25 mouse cellular contexts compared by ENCODE assay signal in genomic region chr1:45931127-45931526, GRCm38 (mm10). TPM values are rescaled to one million over a fixed set of nuclear protein-coding genes. Genes with fewer than 3 reads are reported as not detected.
DNase-seq lines count a peak whose midpoint lies in the region; ATAC-seq and TF ChIP-seq lines count a peak whose summit lies in the region.
"Had no signal": no experiment of that assay in that cellular context is flagged by ENCODE, and none has a peak within 500 bp of the region (broad histone marks: within the 10 kb centered on the region; RNA-seq: fewer than 3 reads in every experiment).

No protein-coding gene starts in this region.

- H3K9ac ChIP-seq in heart, adult 2 months (ENCODE audit: low read depth, low read length), result no peak overlapping the region
- no peak overlapping the region for H3K9ac ChIP-seq in liver, adult 2 months (ENCODE audit: low read depth, low read length)
- H3K9ac ChIP-seq in liver, embryonic 12.5 days, result no peak overlapping the region
- H3K9ac ChIP-seq: forebrain, embryonic 15.5 days; hindbrain, embryonic 12.5 days; liver, embryonic 13.5 days had no signal

- no peak for TF ChIP-seq POLR2A in heart, adult 2 months (IDR thresholded peaks at IDR 0.05; ENCODE audit: insufficient read depth, low read depth, low read length)
- TF ChIP-seq POLR2A in liver, adult 2 months (IDR thresholded peaks at IDR 0.05; ENCODE audit: extremely low read depth, insufficient read depth, low read length), result no peak

- no peak for ATAC-seq in liver, embryonic 12.5 days
- no peak for ATAC-seq in monocyte, adult 5-6 weeks (replicated peaks; ENCODE audit: insufficient number of reproducible peaks, low FRiP score, low TSS enrichment, poor library complexity, severe bottlenecking)
- ATAC-seq: forebrain, embryonic 15.5 days; midbrain, embryonic 16.5 days had no signal

- no peak overlapping the region for H3K4me3 ChIP-seq in heart, adult 2 months
- no peak overlapping the region for H3K4me3 ChIP-seq in liver, adult 2 months (ENCODE audit: insufficient read depth, low read depth, low read length)
- no peak overlapping the region for H3K4me3 ChIP-seq in liver, embryonic 12.5 days
- H3K4me3 ChIP-seq: forebrain, embryonic 15.5 days; hindbrain, embryonic 12.5 days; liver, embryonic 13.5 days had no signal

- H3K27me3 ChIP-seq in heart, adult 2 months (ENCODE audit: control insufficient read depth, insufficient read depth, low read length), result no peaks in the 10 kb centered on the region
- no peaks in the 10 kb centered on the region for H3K27me3 ChIP-seq in liver, adult 2 months (ENCODE audit: control insufficient read depth, insufficient read depth, low read length)
- H3K27me3 ChIP-seq in liver, embryonic 12.5 days (replicated peaks), result peaks cover 4% of the 10 kb centered on the region

- no peak for DNase-seq in heart, adult 2 months
- no peak for DNase-seq in heart, postnatal 25 days (ENCODE audit: low spot score)
- DNase-seq in liver, adult 2 months (ENCODE audit: extremely low read depth, low read depth, low spot score), result peak; percentile 53
- DNase-seq in 416B (ENCODE audit: low read depth) (peak; percentile 22), adipocyte (ENCODE audit: low spot score) (peak; percentile 48)
- DNase-seq: cerebellum, adult 18-20 months; cerebellum, postnatal 25 days; embryo, embryonic 11 days; gastrocnemius, postnatal 36 days; liver, embryonic 13.5 days; lung, postnatal 14 days; retina, postnatal 1 day; thymus, postnatal 14 days had no signal

- peak; percentile 53 for TF ChIP-seq CTCF in heart, adult 2 months (IDR thresholded peaks at IDR 0.05)
- peak; percentile 5; the same call in 1 of the 2 replicates for TF ChIP-seq CTCF in liver, adult 2 months (IDR thresholded peaks at IDR 0.05; ENCODE audit: low read depth, low read length)

- no peaks in the 10 kb centered on the region for H3K36me3 ChIP-seq in heart, adult 2 months (ENCODE audit: control insufficient read depth, insufficient read depth, low read length)
- no peaks in the 10 kb centered on the region for H3K36me3 ChIP-seq in liver, adult 2 months (ENCODE audit: control insufficient read depth, insufficient read depth, low read length)
- H3K36me3 ChIP-seq in liver, embryonic 12.5 days, result no peaks in the 10 kb centered on the region
- H3K36me3 ChIP-seq: forebrain, embryonic 15.5 days; hindbrain, embryonic 12.5 days; liver, embryonic 13.5 days had no signal

- no peaks in the 10 kb centered on the region for H3K9me3 ChIP-seq in liver, embryonic 12.5 days (replicated peaks)
- H3K9me3 ChIP-seq: forebrain, embryonic 15.5 days; hindbrain, embryonic 12.5 days; liver, embryonic 13.5 days had no signal

- no peaks in the 10 kb centered on the region for H3K4me1 ChIP-seq in heart, adult 2 months (ENCODE audit: control insufficient read depth, insufficient read depth, low read length)
- peaks cover 5% of the 10 kb centered on the region; the same call in 1 of the 2 replicates for H3K4me1 ChIP-seq in liver, adult 2 months (ENCODE audit: control insufficient read depth, insufficient read depth, low read length)
- H3K4me1 ChIP-seq in liver, embryonic 12.5 days, result peaks cover 18% of the 10 kb centered on the region

- intact Hi-C loops in heart, adult 2 months (cut with DNase I), result loop anchor here (2.0 to 5.0 kb wide), 2 partner anchors 104 to 114 kb away; no protein-coding TSS in a partner anchor
- intact Hi-C loops in heart, postnatal 25 days (cut with DNase I), result no loop called here

- H3K27ac ChIP-seq in heart, adult 2 months, result no peak overlapping the region
- H3K27ac ChIP-seq in liver, adult 2 months (replicated peaks; ENCODE audit: insufficient read depth, low read depth, low read length), result no peak overlapping the region
- no peak overlapping the region for H3K27ac ChIP-seq in liver, embryonic 12.5 days
- H3K27ac ChIP-seq: forebrain, embryonic 15.5 days; hindbrain, embryonic 12.5 days; liver, embryonic 13.5 days had no signal

- no peak for TF ChIP-seq EP300 in heart, adult 2 months (IDR thresholded peaks at IDR 0.05; ENCODE audit: insufficient read depth, low read depth, low read length)

- no peak overlapping the region for H3K4me2 ChIP-seq in liver, embryonic 12.5 days
- H3K4me2 ChIP-seq: forebrain, embryonic 15.5 days; hindbrain, embryonic 12.5 days; liver, embryonic 13.5 days had no signal

- no peaks in the 10 kb centered on the region for H3K79me2 ChIP-seq in heart, adult 2 months (replicated peaks; ENCODE audit: control insufficient read depth, insufficient read depth, low read length)
- H3K79me2 ChIP-seq in liver, adult 2 months (ENCODE audit: control insufficient read depth, insufficient read depth, low read length), result no peaks in the 10 kb centered on the region

RNA-seq across cellular contexts. Expression of gene Slc40a1, which starts 4.8 kb away (rescaled TPM):
- 10 to 100 TPM; 13.5 to 19.5 TPM for total RNA-seq in heart, adult 2 months (2021)
- 7.4 and 18.4 TPM in 2 replicates for polyA plus RNA-seq in heart, adult 2 months (2012; rRNA removed)
- 10 to 100 TPM; 16.9 to 19.5 TPM for total RNA-seq in heart, postnatal 25 days (2021)
- 124 and 166 TPM in 2 replicates for total RNA-seq in liver, adult 2 months (2014; rRNA removed)
- 42.6 and 47.4 TPM in 2 replicates for polyA plus RNA-seq in liver, adult 2 months (2012; rRNA removed)
- 85.3 and 85.7 TPM in 2 replicates for polyA plus RNA-seq in liver, embryonic 12.5 days (2016; fragmentation: Nextera tagmentation; extraction: Ambion mirVana)
- total RNA-seq in monocyte, adult 5-6 weeks (2017), result 2.0 to 5.7 TPM in 2 of 3 replicates, not detected in the other

RNA-seq across cellular contexts. Expression of gene Gm5269, which starts 41.1 kb away (rescaled TPM):
- total RNA-seq in heart, adult 2 months (2021), result not detected
- polyA plus RNA-seq in heart, adult 2 months (2012; rRNA removed), result not detected in 2 replicates
- not detected for total RNA-seq in heart, postnatal 25 days (2021)
- total RNA-seq in liver, adult 2 months (2014; rRNA removed), result not detected in 2 replicates
- not detected in 2 replicates for polyA plus RNA-seq in liver, adult 2 months (2012; rRNA removed)
- not detected in 2 replicates for polyA plus RNA-seq in liver, embryonic 12.5 days (2016; fragmentation: Nextera tagmentation; extraction: Ambion mirVana)
- not detected in 3 replicates for total RNA-seq in monocyte, adult 5-6 weeks (2017)
- total RNA-seq: gastrocnemius, postnatal 36 days; left cerebral cortex, postnatal 36 days; megakaryocyte-erythroid progenitor cell, adult 5-6 weeks had no signal
- polyA plus RNA-seq: embryonic facial prominence, embryonic 14.5 days; forebrain, embryonic 15.5 days; heart, embryonic 16.5 days; hindbrain, embryonic 12.5 days; intestine, embryonic 14.5 days; kidney, embryonic 14.5 days; liver, embryonic 13.5 days; midbrain, embryonic 16.5 days; testis, adult 2 months had no signal

Comparison
In these comparisons a context has a peak if more than half of its experiments do, and no peak if none do; other contexts are left out.
1. DNase-seq: peak in liver, adult 2 months (single experiment), 416B (single experiment) and adipocyte (single experiment); none in heart, adult 2 months (0 of 2) and heart, postnatal 25 days (single experiment).